Mouse (Mus musculus) embryonic fibroblast, embryonic 13.5 days (primary cell): Measurements from ENCODE around the gene Ppat.
"Not testable (repeated sequence)": the region's sequence is repeated elsewhere in the genome, so short reads cannot be mapped to it uniquely, and the experiment has no call there.

Source experiments
- CTCF ChIP-seq: IDR thresholded peaks from 2 replicates; pipeline ENCODE4 v1.5.1; 2011; ENCODE audit warnings: mild to moderate bottlenecking, control low read depth, low read length, moderate library complexity, borderline replicate concordance; ENCODE audit not compliant: insufficient read depth
- POLR2A ChIP-seq: IDR thresholded peaks from 2 replicates; pipeline ENCODE4 v1.6.1; 2011; ENCODE audit warnings: low read depth, mild to moderate bottlenecking, control low read depth, low read length, moderate library complexity

GRCm38 (mm10) chr5:76912522-76912921, 38.9 kb downstream of the Ppat start:
- not testable (repeated sequence) for TF ChIP-seq CTCF, POLR2A
